Mouse (Mus musculus) intestine, embryonic 16.5 days (tissue): Measurements from ENCODE around the gene Magi1. TPM values are rescaled to one million over a fixed set of nuclear protein-coding genes. Genes with fewer than 3 reads are reported as not detected.

Experiments used
- ATAC-seq: fragments of 200-750 bp; cut with Nextera tagmentation; 2 replicates; pipeline ENCODE4 v1.8.0; 2017; ENCODE audit warnings: moderate TSS enrichment, moderate library complexity
- H3K27ac ChIP-seq: fragments of 300-500 bp; sonication (generic); 2 replicates; pipeline ENCODE4 v1.5.1; 2014; ENCODE audit warnings: mild to moderate bottlenecking, low read length
- H3K27me3 ChIP-seq: fragments of 300-500 bp; sonication (generic); replicated peaks from 2 replicates; pipeline ENCODE4 v1.6.1; 2014; ENCODE audit warnings: low read length, control low read depth, mixed read lengths; ENCODE audit not compliant: control insufficient read depth, insufficient read depth
- H3K36me3 ChIP-seq: fragments of 300-500 bp; sonication (generic); 2 replicates; pipeline ENCODE4 v1.6.1; 2014; ENCODE audit warnings: low read length, control low read depth; ENCODE audit not compliant: control insufficient read depth, insufficient read depth
- H3K4me1 ChIP-seq: fragments of 300-500 bp; sonication (generic); 2 replicates; pipeline ENCODE4 v1.6.1; 2014; ENCODE audit warnings: low read length, control low read depth, mixed read lengths; ENCODE audit not compliant: control insufficient read depth, insufficient read depth
- H3K4me2 ChIP-seq: fragments of 300-500 bp; sonication (generic); 2 replicates; pipeline ENCODE4 v1.6.1; 2014; ENCODE audit warnings: low read depth, low read length, control low read depth
- H3K4me3 ChIP-seq: fragments of 300-500 bp; sonication (generic); 2 replicates; pipeline ENCODE4 v1.5.1; 2014; ENCODE audit warnings: mild to moderate bottlenecking, low read length
- H3K9ac ChIP-seq: fragments of 300-500 bp; sonication (generic); 2 replicates; pipeline ENCODE4 v1.6.1; 2014; ENCODE audit warnings: low read depth, low read length
- H3K9me3 ChIP-seq: fragments of 300-500 bp; sonication (generic); 2 replicates; pipeline ENCODE4 v1.6.1; 2016; ENCODE audit warnings: low read length, control low read depth; ENCODE audit not compliant: control insufficient read depth
- WGBS: fragments of 180-500 bp; shearing (Covaris S2); extraction: QIAGEN DNeasy Blood & Tissue Kit; methylation state at CpG from one replicate; pipeline ENCODE4 v1.1.7; 2014; 5-methylcytosine and 5-hydroxymethylcytosine counted together
- polyA plus RNA-seq: library from polyadenylated mRNA; unstranded; fragments of >200 nt; fragmentation: Nextera tagmentation; extraction: Ambion mirVana; gene quantifications from 2 replicates; pipeline ENCODE4 v1.2.1, GENCODE M21; 2015

Gene Magi1
- 6.7 and 6.8 TPM in 2 replicates for polyA plus RNA-seq

GRCm38 (mm10) chr6:94283318-94284061 is at the start of gene Magi1:
Gene Magi1, minus strand, starts transcription at chr6:94283917.
- peak within 1 kb of the TSS; percentile 88 for H3K4me3 ChIP-seq
- ATAC-seq = peak; percentile 93
- no peaks in the 10 kb centered on the region for H3K36me3 ChIP-seq
- H3K4me2 ChIP-seq = peak within 1 kb of the TSS; percentile 96
- under 1% methylated on average over 85 of the region's 86 CpGs for whole genome bisulfite sequencing
- peak within 1 kb of the TSS; percentile 100 for H3K27ac ChIP-seq
- no peaks in the 10 kb centered on the region; the same call in 1 of the 2 replicates for H3K27me3 ChIP-seq
- H3K9ac ChIP-seq = peak within 1 kb of the TSS; percentile 92
- H3K4me1 ChIP-seq = peaks cover 16% of the 10 kb centered on the region
- H3K9me3 ChIP-seq = peaks cover 3% of the 10 kb centered on the region; the same call in 1 of the 2 replicates

DNA sequence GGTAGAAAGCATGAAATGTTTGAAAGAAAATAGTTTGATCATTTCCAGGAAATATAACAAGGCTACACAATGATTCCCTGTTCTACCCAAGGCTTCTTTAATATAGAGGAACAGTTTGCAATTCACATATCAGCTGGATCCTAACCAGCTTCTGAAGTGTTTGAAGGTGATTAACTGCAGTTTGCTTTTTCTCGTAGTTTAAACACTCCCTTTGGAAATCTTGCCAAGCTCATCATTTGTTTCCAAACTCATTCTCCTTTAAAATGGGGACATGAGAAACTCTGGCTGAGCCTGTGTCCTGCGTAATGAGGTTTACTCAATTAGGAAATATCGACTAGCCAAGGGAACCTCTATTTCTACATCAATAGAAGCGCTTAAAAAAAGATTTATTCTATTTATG is 43.4 kb upstream of the Magi1 start:
- WGBS = 55% methylated on average over 4 of the region's 4 CpGs
- Histone ChIP-seq H3K27ac (no peak overlapping the region), H3K27me3 (no peaks in the 10 kb centered on the region), H3K4me2 (no peak overlapping the region), H3K9me3 (no peaks in the 10 kb centered on the region), H3K4me1 (no peaks in the 10 kb centered on the region), H3K4me3 (no peak overlapping the region), H3K36me3 (no peaks in the 10 kb centered on the region), H3K9ac (no peak overlapping the region)
- no peak for ATAC-seq

DNA sequence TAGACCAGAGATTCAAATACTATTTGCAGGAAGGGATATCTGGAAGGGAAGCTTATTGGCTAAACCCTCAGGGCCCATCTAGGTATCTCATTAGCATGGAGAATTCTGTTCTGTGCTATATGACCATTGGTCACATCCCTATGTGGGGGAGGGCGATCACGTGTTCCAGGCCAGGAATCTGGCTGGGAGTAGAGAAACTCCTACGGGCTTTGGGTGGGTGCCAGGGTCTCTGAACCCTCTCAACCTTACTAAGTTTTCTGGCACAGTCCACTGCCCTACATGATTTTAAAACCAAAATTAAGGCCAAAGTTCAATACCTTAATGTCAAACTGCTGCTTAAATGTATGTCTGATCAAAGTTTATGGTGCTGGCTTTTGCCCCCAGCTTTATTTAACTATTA is 33.2 kb upstream of the Magi1 start:
- Histone ChIP-seq H3K9me3 (no peaks in the 10 kb centered on the region), H3K4me2 (no peak overlapping the region), H3K27ac (no peak overlapping the region), H3K36me3 (no peaks in the 10 kb centered on the region), H3K4me3 (no peak overlapping the region), H3K27me3 (no peaks in the 10 kb centered on the region), H3K4me1 (no peaks in the 10 kb centered on the region), H3K9ac (no peak overlapping the region)
- 80% methylated on average over 3 of the region's 3 CpGs for WGBS
- no peak for ATAC-seq

GRCm38 (mm10) chr6:94312285-94312684 is 28.6 kb upstream of the Magi1 start:
- Histone ChIP-seq H3K9me3 (no peaks in the 10 kb centered on the region), H3K27ac (no peak overlapping the region), H3K9ac (no peak overlapping the region), H3K4me3 (no peak overlapping the region), H3K36me3 (no peaks in the 10 kb centered on the region), H3K4me1 (no peaks in the 10 kb centered on the region), H3K27me3 (no peaks in the 10 kb centered on the region), H3K4me2 (no peak overlapping the region)
- WGBS = 71% methylated on average over 7 of the region's 7 CpGs
- no peak for ATAC-seq

DNA sequence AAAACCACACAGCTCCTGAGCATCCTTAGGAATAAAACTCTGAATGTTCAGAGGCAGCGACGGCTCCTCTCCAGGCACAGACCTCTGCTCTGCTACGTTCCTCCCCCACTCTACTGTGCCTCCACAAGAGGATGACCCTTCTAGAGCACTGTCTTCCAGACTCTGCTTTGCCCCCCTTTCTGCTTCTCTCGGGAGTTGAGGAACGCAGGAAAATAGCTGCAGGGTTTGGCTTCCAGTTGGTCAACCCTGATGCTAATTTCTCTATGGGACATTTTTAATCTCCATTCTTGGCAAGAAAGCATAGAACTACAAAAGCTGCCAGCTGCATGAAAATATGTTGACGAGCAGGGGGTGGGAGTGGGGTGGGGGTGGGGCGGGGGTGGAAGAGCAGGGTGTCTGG is 24.8 kb upstream of the Magi1 start:
- no peak overlapping the region for H3K4me2 ChIP-seq
- 35% methylated on average over 7 of the region's 7 CpGs for WGBS
- no peaks in the 10 kb centered on the region for H3K27me3 ChIP-seq
- H3K4me3 ChIP-seq = no peak overlapping the region
- no peak overlapping the region for H3K27ac ChIP-seq
- H3K36me3 ChIP-seq = no peaks in the 10 kb centered on the region
- H3K9ac ChIP-seq = no peak overlapping the region
- no peaks in the 10 kb centered on the region for H3K9me3 ChIP-seq
- no peaks in the 10 kb centered on the region for H3K4me1 ChIP-seq
- ATAC-seq = no peak

DNA sequence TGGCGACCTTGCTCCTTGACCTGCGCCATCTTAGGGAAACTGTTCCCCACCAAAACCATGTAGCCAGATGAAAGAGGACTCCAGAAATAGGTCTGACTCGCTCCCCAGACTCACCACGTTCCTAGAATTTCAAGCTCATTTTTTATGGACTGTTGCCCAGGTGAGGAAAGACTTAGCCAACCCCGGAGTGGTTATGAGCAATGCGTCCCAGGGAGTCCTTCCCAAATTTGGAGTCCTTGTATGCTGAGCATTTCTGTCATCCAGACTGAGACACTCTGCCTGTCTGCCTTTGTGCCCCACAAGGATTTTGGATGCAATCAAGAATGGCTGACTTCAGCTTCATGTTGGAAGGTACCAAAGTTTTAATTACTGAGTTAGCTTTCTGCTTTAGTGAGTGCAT is 19.8 kb upstream of the Magi1 start:
- H3K27ac ChIP-seq = no peak overlapping the region
- WGBS = 75% methylated on average over 6 of the region's 6 CpGs
- no peak overlapping the region for H3K9ac ChIP-seq
- H3K4me2 ChIP-seq = no peak overlapping the region
- no peak overlapping the region for H3K4me3 ChIP-seq
- H3K27me3 ChIP-seq = no peaks in the 10 kb centered on the region
- no peaks in the 10 kb centered on the region for H3K9me3 ChIP-seq
- H3K4me1 ChIP-seq = no peaks in the 10 kb centered on the region
- no peak for ATAC-seq
- no peaks in the 10 kb centered on the region for H3K36me3 ChIP-seq

DNA sequence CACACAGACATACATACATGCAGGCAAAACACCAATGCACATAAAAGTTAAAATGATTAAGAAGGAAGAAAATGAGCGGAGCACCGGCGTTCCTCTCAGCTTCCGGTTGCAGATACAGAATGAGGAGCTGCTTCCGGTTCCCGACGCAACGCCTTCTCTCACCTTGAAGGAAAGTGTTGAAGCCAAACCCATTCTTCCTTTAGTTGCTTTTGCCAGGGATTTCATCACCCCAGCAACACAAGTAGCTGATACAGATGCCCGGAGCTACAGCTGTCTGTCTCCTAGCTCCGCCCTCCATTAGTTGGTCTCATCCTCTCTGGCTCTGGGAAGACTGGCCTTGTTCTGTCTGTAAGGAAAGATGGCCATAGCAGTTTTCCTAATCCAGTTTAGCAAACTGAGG is 18.1 kb upstream of the Magi1 start:
- Histone ChIP-seq H3K9ac (no peak overlapping the region), H3K9me3 (no peaks in the 10 kb centered on the region), H3K4me2 (no peak overlapping the region), H3K27ac (no peak overlapping the region), H3K27me3 (no peaks in the 10 kb centered on the region), H3K36me3 (no peaks in the 10 kb centered on the region), H3K4me1 (no peaks in the 10 kb centered on the region), H3K4me3 (no peak overlapping the region)
- ATAC-seq = no peak
- 92% methylated on average over 10 of the region's 10 CpGs for WGBS

DNA sequence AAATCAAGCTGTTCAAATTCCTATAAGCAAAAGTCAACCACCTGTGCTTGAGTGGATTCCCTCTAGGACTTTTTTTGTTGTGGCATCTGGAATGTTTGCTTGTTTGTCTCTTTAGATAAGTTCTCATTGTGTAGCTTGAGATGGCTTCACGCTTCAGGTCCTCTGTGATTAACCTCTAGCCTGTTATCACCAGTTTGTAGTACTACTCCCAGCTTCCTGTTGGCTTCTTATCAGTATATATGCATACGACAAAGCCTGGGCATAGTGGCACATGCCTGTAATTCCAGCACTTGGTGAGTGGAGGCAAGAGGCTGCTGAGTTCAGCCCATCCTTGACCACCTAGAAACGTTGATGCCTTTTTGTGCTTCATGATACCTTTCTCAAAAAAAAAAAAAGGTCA is 16.8 kb upstream of the Magi1 start:
- Histone ChIP-seq H3K27ac (no peak overlapping the region), H3K4me1 (no peaks in the 10 kb centered on the region), H3K9me3 (no peaks in the 10 kb centered on the region), H3K27me3 (no peaks in the 10 kb centered on the region), H3K36me3 (no peaks in the 10 kb centered on the region), H3K9ac (no peak overlapping the region), H3K4me2 (no peak overlapping the region), H3K4me3 (no peak overlapping the region)
- ATAC-seq = no peak
- WGBS = 57% methylated on average over 3 of the region's 3 CpGs

DNA sequence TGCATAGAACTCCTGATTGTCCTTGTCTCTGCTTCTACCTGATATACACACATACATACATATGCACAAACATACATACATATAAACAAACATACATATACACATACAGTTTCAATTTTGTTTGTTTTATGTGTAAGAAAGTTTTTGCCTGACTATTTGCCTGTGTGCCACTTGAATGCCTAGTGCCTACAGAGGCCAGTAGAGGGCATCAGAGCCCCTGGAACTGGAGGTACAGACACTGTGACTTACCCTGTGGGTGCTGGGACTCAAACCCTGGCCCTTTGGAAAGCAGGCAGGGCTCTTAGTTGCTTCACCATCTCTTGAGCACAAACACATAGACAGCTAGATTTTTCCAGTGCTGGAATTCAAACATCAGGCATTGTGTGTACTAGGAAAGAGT is 3.7 kb upstream of the Magi1 start:
- Histone ChIP-seq H3K27me3 (no peaks in the 10 kb centered on the region; the same call in 1 of the 2 replicates), H3K9me3 (peaks cover 6% of the 10 kb centered on the region; the same call in 1 of the 2 replicates), H3K4me2 (no peak overlapping the region), H3K4me1 (peaks cover 2% of the 10 kb centered on the region), H3K4me3 (no peak overlapping the region), H3K27ac (no peak overlapping the region), H3K9ac (no peak overlapping the region), H3K36me3 (no peaks in the 10 kb centered on the region)
- ATAC-seq = no peak

DNA sequence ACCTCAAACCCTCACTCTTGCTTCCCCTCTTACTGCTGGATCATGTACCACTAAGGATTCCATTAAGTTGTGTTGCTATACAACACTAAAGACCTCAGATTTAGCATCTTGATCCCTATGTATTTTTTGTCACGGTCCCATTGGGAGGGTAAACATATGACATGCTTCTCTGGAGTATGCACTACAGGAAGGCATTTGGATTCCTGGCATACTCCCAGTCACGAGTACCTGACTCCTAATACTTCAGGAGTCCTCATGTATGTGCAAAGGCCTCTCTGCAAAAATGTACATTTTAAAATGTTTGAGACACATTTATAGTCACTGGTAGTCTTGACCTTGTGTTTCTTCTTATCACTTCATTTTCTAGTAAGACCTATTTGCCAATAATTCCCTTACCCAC is 2.8 kb upstream of the Magi1 start:
- no peak for ATAC-seq
- Histone ChIP-seq H3K4me2 (no peak overlapping the region), H3K36me3 (no peaks in the 10 kb centered on the region), H3K27me3 (no peaks in the 10 kb centered on the region; the same call in 1 of the 2 replicates), H3K9ac (no peak overlapping the region), H3K4me3 (no peak overlapping the region), H3K9me3 (peaks cover 6% of the 10 kb centered on the region; the same call in 1 of the 2 replicates), H3K27ac (no peak overlapping the region), H3K4me1 (peaks cover 10% of the 10 kb centered on the region)
- WGBS = 76% methylated on average over 2 of the region's 2 CpGs
